Mouse (Mus musculus) frontal cortex, adult 2 months (tissue): ENCODE measurements around the gene Qk. TPM values are rescaled to one million over a fixed set of nuclear protein-coding genes. Genes with fewer than 3 reads are reported as not detected.
A peak's percentile ranks its signal among the peaks of the same experiment; 100 is the strongest.

Experiments used
- DNase-seq, 2 experiments: peaks; one replicate each; pipeline ENCODE4 v3.0.0; 2022; ENCODE audit warnings: low spot score in 1 of 2; ENCODE audit errors: extremely low spot score in 1 of 2
- polyA plus RNA-seq: library from polyadenylated mRNA; depleted of rRNA; stranded (reverse); fragments of >200 nt; gene quantifications from 2 replicates; pipeline ENCODE4 v1.2.3, GENCODE M21; 2012

Qk gene
- polyA plus RNA-seq, 1 experiment: 300 TPM

DNA sequence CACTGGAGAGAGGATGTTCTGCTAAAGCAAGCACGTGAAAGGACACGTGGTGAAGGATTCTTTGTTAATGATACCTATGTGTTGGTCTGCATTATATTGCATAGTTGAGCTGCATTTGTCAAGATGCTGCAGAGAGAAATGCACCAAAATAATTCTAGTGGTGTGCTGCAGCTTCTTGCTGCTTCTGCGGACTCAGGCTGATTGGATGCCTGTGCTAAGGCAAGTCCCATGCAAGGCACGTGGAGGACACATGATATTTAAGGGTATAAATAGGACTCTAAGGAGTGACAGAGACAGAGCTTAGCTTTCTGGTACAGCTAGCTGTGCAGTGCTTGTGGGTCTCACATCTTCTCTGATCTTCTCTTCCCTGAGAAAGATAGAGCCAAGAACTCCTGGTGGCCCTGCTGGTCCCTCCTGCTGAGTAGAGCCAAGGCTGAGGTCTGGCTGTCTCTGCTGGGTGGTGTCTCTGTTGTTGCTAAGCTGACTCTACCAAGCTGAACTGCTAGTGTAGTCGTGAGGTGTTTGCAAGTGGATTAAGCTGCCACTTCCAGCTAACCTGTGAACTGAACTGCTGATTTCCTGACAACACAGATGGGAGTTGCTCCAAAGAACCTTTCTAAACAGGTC is 8.0 kb upstream of the Qk start:
- DNase-seq: no peak

DNA sequence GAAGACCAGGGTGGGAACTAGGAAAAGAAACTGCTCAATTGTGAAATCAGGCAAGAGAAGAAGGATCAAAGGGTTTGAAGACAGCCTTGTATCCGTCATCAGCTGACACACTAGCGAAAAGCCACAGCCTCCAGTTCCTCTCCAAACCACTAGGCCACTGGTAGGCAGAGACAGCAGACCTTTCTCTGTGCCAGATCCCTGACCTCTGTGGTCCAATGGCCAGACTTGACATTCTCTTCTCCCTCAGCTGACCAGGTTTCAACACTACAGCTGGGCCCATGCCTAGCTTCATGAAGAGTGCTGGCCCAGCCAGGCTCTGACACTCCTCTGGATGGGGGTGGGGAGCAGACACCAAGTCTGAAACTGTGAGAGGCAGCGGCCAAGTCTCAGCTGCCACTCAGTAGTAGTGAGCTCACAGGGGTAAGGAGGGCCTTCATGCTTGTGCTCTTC is 7.0 kb upstream of the Qk start:
- no peak for DNase-seq

DNA sequence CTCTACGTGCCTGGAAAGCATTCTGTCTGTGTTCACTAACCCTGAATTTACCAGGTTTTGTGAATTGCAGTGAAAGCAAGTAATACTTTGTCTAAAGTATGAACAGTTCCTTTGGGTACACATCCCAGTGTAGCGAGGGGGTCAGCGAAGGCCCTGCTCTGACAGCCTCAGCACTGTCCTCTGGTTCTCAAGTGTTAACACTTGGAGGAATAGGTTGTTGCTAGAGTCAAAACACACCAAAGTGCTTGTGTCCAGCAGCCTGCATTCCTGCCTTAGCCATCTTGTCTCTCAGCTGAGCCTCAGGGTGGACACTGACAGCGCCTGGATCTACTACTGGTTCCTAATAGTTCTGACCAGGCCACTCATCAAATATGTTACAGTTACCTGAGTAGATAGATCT is 6.3 kb upstream of the Qk start:
- DNase-seq: no peak

DNA sequence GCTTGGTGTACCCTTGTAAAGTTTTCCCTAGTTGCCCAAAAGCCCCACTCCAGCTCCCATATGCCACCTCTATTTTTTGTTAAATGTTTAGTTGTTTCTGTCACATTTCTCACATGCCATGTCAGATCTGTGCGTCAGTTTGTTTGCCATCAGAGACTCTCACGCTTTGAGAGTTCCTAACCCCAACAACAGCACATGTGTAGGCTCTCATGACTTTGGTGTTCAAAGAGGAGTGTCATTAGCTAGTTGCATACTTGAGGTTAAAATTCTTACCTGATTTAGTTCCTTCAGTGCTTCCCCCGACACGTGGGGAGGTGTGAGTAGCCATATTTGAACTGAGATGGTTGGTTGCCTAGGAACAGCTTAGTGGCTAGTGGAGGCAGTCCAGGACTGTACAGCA is 2.1 kb upstream of the Qk start:
- DNase-seq: no peak

DNA sequence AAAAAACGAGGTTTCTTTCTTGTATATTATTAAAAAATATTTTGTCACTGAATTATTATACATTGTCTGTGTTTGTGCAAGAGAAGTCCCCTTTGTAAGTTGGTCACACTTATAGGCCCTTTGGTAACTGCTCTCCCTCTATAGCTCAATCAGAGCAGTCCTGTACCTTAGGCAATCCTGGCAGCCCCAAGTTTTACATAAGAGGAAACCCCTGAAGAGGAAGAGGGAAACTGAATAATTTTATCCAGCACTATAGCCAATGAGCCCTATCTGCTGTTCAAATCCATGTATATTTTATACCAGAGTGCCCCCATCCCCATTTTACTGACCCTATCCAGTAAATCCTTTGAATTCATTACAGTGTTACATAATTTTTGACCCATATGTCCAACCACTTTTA is 1.4 kb upstream of the Qk start:
- DNase-seq: no peak

DNA sequence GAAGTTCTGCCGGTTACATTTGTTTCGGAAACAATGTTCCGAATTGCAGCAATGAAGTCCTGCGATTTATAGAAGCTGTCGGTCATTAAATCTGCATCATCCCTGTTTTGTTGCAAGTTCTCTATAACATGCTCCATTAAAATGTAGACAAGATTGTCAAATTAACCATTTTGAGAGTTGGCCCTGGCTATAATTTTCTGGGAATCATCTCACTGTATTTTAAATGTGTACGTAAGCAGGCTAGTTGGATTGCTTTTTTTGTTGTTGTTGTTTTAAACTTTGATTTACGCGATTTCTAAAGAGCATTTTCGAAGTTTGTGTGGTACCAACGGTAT is 769 bp upstream of the Qk start:
- DNase-seq: no peak

DNA sequence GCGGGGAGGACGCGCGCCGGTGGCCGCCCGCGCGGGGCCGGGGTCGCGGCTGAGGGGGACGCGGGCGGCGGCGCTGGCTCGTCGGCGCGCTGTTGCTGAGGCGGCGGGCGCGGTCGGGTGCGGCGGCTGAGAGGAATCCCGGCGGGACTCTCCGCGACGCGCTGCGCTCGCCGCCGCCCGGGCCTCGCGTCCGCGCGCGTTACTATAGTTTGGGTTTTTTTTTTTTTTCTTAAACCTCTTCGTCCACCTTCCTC is 296 bp downstream of the Qk start:
- DNase-seq: no peak

DNA sequence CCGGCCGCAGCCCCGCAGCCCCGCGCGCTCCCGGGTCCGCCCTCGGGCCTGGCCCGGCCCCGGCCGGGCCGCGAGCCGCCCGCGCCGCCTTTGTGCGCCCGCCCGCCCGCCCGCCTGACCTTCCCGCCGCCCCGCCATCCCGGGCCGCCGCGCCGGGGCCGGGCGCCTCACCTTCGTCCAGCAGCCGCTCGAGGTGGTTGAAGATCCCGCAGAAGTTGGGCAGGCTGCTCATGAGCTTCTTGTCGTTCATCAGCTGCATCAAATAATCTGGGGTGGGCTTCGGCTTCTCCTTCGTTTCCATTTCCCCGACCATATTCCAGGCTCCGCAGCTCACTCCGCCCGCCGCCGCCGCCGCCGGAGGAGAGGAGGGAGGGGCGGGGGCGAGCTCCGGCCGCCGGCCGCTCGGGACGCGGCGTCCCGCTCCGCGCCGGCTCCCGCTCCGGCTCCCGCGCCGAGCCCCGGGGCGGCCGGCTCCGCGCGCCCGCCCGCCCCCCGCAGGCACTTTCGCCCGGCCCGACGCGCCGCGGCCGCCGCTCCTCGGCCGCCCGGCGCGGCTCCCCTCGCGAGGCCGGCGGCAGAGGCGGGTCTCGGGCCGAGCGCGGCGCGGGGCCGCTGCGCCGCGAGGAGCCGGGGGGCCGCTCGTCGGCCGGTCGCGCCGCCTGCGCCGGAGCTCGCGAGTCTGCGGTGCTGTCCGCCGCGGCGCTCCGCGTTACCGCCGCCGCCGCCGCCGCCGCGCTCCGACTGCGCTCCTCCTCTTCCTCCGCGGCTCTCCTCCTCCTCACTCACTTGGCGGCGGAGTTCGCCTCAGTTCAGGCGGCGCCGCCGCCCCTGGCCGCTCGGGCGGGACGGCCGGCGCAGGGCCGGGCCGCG is 858 bp downstream of the Qk start:
- peak in 1 of 2 experiments; percentile 80 for DNase-seq

DNA sequence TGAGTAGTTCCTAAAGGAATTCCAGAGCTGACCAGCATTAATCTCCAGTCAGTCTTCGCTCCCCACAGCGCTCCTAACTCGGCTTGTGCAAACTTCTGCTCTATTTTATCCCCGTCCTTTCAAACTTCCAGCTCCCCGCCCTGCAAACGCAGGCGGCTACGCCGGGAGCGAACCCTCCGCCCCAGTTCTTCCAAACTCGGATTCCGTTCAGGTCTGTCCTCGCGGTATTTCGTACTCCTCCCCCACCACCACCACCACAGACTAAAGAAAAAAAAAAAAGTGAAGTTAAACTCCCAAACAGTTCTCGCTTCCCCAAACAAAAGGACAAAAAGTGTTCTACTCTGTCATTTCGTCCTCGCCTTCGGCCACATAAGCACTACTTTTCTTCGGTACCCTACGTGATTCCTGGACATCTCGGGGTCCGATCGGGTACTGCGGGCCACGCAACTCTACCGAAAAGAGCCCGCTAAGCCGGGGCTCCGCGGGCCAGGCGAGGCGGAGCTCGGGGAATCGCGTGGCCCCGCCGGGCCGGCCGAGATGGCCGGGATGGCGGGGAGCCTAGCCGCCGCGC is 1.6 kb downstream of the Qk start:
- DNase-seq: peak in 1 of 2 experiments; percentile 60

DNA sequence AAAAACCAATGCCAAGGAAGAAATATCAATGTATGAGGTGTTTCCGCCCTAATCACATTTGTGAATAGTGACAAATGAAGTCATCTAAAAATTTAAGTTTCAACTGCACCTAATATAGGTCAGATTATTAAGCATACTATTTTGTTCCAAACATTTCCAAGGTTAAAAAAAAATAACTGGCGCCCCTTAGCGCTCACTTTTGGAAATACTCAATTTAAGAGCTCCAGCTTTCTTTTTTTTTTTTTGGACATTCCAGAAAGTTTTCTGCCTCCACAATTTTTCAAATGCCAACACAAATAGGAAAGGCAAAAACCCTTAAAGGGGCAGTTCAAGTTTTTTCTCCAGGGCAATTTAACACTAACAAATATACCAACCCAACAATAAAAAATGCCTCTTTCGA is 2.5 kb downstream of the Qk start:
- peak in 1 of 2 experiments; percentile 84 for DNase-seq

DNA sequence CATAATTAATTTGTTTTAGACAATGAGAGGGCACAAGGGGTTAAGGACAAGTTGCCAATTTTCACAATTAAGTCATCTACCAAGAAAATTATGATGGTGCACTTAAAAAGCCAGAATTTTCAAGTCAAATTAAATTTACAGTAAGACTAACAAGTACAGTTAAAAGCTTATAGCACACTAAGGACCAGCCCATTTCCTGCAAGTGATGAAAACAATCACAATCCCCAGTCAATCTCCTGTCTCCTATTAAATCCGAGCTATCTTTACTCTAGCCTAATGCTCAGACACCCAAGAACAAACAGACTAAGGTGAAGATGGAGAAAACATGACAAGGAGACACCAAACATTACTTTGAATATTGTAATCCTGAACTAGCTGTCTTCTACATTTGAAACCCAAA is 3.2 kb downstream of the Qk start:
- DNase-seq: no peak

DNA sequence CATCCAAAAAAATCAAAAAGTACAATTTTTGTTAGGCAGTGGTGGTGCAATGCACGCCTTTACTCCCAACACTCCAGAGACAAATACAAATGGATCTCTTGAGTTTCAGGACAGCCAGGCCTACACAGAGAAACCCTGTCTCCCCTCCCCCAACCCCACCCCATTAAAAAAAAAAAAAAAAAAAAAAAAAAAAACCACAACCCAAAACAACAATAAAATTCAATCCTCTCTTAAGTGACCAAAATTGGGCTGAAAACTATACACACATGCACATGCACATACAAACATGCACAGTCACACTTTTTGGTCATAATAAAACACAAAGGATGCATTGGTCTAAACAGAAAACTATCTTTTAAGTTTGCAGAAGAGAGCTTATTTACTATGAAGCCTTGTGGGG is 9.6 kb downstream of the Qk start:
- no peak for DNase-seq

DNA sequence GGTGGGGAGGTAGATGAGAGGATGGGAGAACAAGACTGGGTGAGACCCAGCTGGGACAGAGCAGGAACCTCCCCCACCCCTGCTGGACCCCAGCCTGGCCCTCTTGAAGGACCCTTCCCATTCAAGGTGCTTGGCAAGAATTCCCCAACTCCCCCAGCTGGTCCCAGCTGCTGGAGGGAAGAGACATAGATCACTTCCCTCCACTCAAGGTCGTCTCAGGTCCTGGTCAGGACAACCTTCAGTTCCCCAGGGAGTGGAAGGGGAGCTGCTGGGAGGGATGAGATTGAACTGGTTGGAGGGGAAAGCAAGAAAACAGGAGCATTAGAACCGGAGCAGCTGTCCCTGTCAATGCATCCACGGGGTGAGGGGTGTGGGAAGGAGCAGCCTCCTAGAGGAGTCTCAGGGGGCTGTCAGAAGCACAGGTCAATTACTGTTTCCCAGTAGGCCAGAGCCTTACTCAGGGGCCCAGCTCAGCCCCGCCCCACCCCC is 10.5 kb downstream of the Qk start:
- DNase-seq: no peak

DNA sequence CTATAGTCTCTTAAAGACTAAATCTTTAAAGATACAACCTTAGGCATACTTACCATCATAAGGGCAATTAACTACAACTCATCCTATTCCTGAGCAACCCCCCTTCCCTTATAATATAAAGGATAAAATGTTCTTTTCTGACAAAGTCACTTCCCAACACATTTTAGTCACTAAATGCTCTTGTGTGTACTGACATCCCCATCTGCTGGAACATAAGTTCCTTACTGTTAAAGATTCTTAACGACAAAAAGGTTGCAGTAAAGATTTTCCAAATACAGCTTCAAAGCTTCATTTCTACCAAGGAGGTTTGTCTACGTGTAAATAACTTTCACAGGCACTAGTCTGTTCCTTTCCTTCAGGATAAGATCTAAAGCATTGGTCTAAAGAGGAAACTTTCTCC is 13.2 kb downstream of the Qk start:
- DNase-seq: no peak

DNA sequence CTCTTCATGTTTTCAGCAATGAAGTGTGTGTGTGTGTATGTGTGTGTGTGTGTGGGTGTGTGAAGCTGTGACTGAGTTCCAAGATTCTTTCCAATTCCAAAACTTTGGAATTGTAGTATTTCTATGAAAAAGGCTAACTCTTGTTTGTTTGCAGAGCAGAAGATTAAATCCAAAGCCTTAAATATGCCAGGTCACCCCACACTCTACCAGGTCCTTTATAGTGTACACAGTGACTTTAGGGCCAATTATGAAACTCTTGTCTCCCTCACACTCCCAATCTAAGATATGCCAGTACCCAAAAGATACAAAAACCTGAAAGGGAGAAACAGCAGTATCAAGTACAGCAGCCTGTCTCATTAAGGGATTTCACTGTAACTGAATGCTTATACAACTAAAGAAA is 15.7 kb downstream of the Qk start:
- DNase-seq: no peak

DNA sequence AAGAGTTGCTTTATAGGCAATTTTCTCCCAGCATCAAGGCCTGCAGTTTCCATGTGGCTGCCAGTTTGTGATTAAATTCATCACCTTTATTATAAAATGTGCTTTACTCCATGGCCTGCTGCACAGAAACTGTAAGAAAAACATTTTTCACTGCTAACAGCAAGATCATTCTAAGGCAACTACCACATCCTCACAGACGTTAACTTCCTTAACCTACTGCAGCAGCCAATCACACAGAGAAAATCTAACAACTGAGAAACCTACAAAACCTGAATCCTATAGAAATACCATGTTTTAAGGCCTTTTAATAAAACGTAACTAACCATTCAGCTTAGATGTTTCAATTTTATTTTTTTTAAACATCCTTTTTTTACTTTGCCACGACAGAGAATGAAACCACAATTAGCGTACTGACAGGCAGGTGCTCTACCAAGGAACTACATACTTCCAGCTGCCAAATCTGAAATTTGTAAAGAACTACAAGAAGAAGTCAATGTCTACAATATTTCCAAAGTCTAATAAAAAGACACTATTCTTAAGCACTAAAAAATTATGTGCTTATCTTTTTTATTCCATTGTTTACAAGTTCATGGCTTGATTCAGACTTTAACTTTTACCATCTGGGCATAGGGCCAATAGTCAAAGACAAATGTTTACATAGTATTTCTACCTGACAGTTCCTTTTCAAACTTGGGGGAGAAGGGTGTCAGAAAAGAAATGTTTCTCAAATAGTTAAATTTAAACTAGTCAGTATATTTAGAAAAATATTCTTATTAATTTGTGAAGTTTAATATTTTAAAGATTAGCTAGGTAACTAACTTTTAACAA is 18.5 kb downstream of the Qk start:
- DNase-seq: no peak

DNA sequence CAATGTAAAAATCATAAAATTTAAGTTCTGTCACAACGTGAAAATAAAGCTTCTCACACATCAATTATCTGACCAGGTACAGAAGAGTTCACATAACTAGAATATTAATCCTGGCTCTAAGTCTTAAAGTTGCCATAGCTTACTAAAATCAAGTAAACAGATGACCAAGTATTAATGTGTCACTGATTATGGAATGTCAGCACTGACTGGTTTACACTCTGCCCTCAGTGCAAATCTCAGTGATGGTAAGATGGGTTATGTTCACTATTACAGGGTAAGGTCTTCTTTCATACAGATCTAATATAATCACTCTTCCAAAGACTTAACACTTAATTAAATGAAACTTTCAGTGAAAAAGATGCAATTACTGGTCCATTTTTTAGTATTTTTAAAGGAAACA is 20.3 kb downstream of the Qk start:
- no peak for DNase-seq

DNA sequence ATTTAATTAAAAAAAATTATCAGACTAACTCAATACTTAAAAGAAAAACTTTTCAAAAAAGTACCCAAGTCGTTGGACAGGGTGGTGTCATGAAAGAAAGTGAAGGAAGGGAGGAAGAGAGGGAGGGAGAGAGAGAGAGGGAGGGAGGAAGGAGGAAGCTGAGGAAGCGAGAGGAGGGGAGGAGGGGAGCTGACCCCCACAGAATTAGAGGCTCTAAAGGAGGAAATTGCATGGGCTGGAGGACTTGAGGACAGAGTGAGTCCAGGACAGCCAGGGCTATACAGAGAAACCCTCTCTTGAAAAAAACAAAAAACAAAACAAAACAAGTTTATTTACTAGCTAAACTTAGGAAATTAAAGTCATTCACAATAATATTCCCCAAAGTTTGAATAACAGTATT is 27.1 kb downstream of the Qk start:
- DNase-seq: no peak

DNA sequence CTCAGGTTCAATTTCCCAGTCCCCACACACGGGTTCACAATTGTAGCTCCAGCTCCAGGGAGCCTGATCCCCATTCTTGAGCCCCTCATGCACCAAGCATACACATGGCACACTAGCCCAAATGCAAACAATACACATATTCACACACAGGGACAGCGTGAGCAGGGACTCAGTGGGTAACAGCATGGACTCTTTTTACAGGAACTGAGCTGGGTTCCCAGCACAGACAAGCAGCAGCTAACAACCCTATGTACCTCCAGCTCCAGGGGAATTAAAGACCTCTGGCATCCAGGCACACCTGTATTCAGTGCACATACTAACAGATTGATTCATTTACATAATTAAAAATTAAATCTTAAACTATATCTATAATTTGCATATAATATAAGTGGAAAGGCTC is 34.9 kb downstream of the Qk start:
- no peak for DNase-seq

DNA sequence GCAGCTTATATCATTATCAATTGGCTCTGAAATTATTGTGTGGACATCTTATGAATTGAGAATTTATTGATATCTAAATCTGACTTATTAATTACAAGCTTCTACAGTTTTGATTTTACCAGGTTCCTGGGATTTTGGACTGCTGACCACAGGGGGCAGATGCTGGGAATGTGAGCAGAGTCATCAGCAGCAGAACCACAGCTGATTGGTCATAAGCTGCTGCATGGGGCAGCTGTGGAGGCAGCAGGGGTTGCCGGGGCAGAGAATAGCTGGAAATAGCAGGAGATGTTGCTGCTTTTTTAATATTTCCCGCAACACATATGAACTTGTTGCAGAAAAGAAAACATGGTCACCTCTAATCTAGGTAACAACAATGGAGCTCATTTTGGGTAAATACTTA is 40.1 kb downstream of the Qk start:
- DNase-seq: no peak

DNA sequence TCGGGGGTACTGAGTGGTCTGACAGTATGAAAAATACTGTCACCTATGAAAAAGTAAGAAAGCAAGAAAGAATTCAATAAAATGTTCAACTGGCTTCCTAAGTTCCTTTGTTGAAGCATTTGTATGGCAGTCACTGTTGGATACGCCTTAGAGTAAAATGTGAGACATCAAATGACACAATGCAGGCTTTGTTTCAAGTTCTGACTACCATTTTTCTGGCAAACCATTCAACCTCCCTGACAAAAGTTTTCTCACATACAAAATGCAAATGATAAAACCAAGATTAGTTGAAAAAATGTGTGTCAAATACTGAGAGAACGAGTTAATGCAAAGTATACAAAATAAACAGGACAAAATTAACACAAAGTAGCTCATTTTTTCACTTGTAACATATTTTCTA is 50.1 kb downstream of the Qk start:
- DNase-seq: no peak
